Mouse (Mus musculus) spleen, postnatal 10 days (tissue): ENCODE data around the gene Rsl1d1.
"Not testable (repeated sequence)": the region's sequence is repeated elsewhere in the genome, so short reads cannot be mapped to it uniquely, and the experiment has no call there.

Source experiments
- DNase-seq, 2 experiments: peaks; one replicate each; pipeline ENCODE4 v3.0.0; 2021 to 2022; ENCODE audit warnings: low spot score in 2 of 2

Rsl1d1 gene

DNA sequence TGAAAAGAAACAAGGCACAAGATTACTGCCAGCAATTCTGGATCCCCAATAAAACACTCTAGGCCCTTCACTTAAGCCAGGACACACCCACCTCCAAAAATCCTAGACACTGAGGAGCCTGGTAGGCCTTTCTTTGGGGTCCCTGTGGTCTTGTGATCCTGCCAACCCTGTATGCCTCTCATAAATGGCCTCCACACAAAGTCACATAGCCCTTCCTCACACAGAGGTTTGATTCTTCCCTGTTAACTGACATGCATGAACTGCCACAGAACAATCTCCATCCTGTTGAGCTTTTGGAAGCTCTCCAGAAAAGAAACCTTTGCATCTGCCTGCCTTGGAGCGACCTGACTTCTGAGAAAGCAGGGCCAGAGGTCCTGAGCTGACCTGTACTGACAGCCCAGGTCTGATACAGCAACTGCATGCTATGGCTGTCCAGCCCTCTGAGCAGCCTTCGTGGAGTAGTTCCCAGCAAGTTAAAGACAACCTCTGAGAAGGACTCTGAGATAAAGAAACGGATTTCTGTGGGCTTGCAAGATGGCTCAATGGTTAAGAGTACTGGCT lies 38.4 kb downstream of the Rsl1d1 start:
- no peak for DNase-seq

DNA sequence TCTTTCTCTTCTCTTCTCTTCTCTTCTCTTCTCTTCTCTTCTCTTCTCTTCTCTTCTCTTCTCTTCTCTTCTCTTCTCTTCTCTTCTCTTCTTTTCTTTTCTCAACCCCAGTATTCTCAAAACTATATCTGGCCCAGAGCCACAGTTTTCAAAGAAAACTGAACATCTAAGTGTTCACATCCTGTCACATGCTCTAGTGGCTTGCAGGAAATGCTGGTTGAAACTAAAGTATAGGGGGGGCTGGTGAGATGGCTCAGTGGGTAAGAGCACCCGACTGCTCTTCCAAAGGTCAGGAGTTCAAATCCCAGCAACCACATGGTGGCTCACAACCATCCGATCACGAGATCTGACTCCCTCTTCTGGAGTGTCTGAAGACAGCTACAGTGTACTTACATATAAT lies 45.4 kb downstream of the Rsl1d1 start:
- DNase-seq, result not testable (repeated sequence)

DNA sequence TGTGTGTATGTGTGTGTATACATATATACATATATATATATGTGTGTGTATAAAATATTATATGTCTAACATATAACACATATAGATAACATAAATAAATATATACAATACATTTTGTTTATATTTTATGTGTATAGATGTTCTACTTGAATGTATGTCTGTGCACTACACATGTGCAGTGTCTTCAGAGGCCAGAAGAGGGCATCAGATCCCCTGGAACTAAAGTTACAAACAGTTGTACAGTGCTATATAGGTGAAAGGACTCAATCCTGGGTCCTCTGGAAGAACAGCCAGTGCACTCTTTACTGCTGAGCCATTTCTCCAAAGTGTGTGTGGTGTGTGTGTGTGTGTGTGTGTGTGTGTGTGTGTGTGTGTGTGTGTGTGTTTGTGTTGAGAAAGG lies 48.6 kb downstream of the Rsl1d1 start:
- peak in 1 of 2 experiments; percentile 35 for DNase-seq

DNA sequence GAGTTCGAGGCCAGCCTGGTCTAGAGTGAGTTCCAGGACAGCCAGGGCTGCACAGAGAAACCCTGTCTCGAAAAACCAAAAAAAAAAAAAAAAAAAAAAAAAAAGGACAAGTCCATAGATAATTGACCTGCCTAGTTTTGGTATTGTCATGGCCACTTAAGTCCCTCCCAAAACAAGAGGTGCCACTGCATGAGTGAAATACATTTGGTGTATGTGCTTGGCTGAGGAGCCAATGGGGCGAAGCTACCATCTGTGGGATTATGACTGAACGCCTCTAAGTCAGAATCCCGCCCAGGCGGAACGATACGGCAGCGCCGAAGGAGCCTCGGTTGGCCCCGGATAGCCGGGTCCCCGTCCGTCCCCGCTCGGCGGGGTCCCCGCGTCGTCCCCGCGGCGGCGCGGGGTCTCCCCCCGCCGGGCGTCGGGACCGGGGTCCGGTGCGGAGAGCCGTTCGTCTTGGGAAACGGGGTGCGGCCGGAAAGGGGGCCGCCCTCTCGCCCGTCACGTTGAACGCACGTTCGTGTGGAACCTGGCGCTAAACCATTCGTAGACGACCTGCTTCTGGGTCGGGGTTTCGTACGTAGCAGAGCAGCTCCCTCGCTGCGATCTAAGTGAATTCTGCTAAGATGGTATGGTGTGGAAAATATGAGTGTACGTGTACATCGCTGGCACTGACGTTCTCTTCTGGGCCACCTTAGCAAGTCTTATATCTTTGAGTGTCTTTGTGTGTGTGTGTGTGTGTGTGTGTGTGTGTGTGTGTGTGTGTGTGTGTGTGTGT lies 59.2 kb downstream of the Rsl1d1 start:
- peak; percentile 97 to 100 for DNase-seq
